Mouse (Mus musculus) olfactory bulb, adult 2 months (tissue): ENCODE measurements around the gene Klhl25.

Source experiments
- CTCF ChIP-seq: fragments of 200-500 bp; IDR thresholded peaks from 2 replicates; pipeline ENCODE4 v1.5.1; 2012; ENCODE audit warnings: low read depth, mild to moderate bottlenecking, low read length, moderate library complexity; ENCODE audit not compliant: insufficient read depth
- POLR2A ChIP-seq: fragments of 200-500 bp; IDR thresholded peaks from 2 replicates; pipeline ENCODE4 v1.6.1; 2012; ENCODE audit warnings: mild to moderate bottlenecking, low read depth, low read length, moderate library complexity; ENCODE audit not compliant: insufficient read depth

GRCm38 (mm10) chr7:75880650-75881049 lies 32.5 kb downstream of the Klhl25 start:
- TF ChIP-seq CTCF (peak; percentile 87), POLR2A (no peak)
